Mouse (Mus musculus) hindbrain, postnatal 0 days (tissue): ENCODE measurements around the gene Aatk. TPM values are rescaled to one million over a fixed set of nuclear protein-coding genes. Genes with fewer than 3 reads are reported as not detected.

ENCODE experiments used
- ATAC-seq: fragments of 200-750 bp; cut with Nextera tagmentation; 2 replicates; pipeline ENCODE4 v1.8.0; 2017; ENCODE audit warnings: mild to moderate bottlenecking, moderate TSS enrichment, moderate library complexity
- DNase-seq: peaks from one replicate; pipeline ENCODE4 v3.0.0-alpha.2; 2015; ENCODE audit warnings: low spot score
- H3K27ac ChIP-seq: fragments of 300-500 bp; sonication (generic); 2 replicates; pipeline ENCODE4 v1.5.1; 2014; ENCODE audit warnings: mild to moderate bottlenecking
- H3K27me3 ChIP-seq: fragments of 300-500 bp; sonication (generic); 2 replicates; pipeline ENCODE4 v1.6.1; 2014; ENCODE audit warnings: low read length, mixed read lengths; ENCODE audit not compliant: insufficient read depth
- H3K36me3 ChIP-seq: fragments of 300-500 bp; sonication (generic); 2 replicates; pipeline ENCODE4 v1.6.1; 2014; ENCODE audit warnings: low read length, mixed read lengths; ENCODE audit not compliant: insufficient read depth
- H3K4me1 ChIP-seq: fragments of 300-500 bp; sonication (generic); 2 replicates; pipeline ENCODE4 v1.6.1; 2014; ENCODE audit warnings: antibody characterized with exemption, low read length, mixed read lengths; ENCODE audit not compliant: insufficient read depth
- H3K4me2 ChIP-seq: fragments of 300-500 bp; sonication (generic); 2 replicates; pipeline ENCODE4 v1.6.1; 2014; ENCODE audit warnings: low read depth, mild to moderate bottlenecking, low read length, moderate library complexity, mixed read lengths
- H3K4me3 ChIP-seq: fragments of 300-500 bp; sonication (generic); 2 replicates; pipeline ENCODE4 v1.5.1; 2014; ENCODE audit warnings: low read length
- H3K9ac ChIP-seq: fragments of 300-500 bp; sonication (generic); replicated peaks from 2 replicates; pipeline ENCODE4 v1.6.1; 2014; ENCODE audit warnings: mild to moderate bottlenecking, low read length, moderate library complexity, mixed read lengths
- H3K9me3 ChIP-seq: fragments of 300-500 bp; sonication (generic); 2 replicates; pipeline ENCODE4 v1.6.1; 2016; ENCODE audit warnings: low read length, mixed read lengths
- CTCF ChIP-seq: IDR thresholded peaks from 2 replicates; pipeline ENCODE4 v1.5.1; 2016; ENCODE audit warnings: antibody characterized with exemption, control low read depth, low read depth
- WGBS: fragments of 180-500 bp; shearing (Covaris S2); extraction: QIAGEN DNeasy Blood & Tissue Kit; methylation state at CpG from one replicate; pipeline ENCODE4 v1.1.7; 2014; 5-methylcytosine and 5-hydroxymethylcytosine counted together
- polyA plus RNA-seq: library from polyadenylated mRNA; unstranded; fragments of >200 nt; fragmentation: Nextera tagmentation; extraction: Ambion mirVana; gene quantifications from 2 replicates; pipeline ENCODE4 v1.2.1, GENCODE M21; 2015
- total RNA-seq: library from RNA; depleted of rRNA; stranded (reverse); fragments of >200 nt; gene quantifications from 2 replicates; pipeline ENCODE4 v1.2.3, GENCODE M21; 2014

Gene Aatk
- total and polyA plus RNA-seq, 2 experiments from 2014 or later = 35.5 to 161 TPM

DNA sequence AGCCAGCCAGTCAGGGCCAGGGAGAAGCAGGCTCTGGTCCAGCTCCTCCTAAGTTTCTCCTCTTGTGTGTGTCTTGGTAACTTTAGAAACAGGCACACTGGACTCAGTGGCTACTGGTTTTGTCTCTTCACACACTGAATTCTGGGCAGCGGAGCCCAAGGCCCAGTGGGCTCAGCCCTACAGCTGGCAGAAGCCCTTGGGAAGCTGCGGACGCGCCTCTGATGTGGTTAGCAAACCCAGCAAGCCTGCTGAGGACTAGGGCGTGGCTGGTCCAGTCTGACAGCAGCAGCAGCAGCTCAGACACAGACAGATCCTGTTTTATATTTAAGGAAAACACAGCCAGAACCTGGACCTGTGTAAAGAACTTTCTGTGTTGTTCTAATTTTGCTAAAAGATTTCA is 44.9 kb downstream of the Aatk start:
- DNase-seq (no peak), ATAC-seq (no peak)
- Histone ChIP-seq H3K4me1 (no peaks in the 10 kb centered on the region), H3K27me3 (no peaks in the 10 kb centered on the region), H3K9me3 (no peaks in the 10 kb centered on the region), H3K36me3 (peaks cover 17% of the 10 kb centered on the region; the same call in 1 of the 2 replicates), H3K4me2 (no peak overlapping the region), H3K27ac (no peak overlapping the region), H3K9ac (no peak overlapping the region), H3K4me3 (no peak overlapping the region)
- TF ChIP-seq CTCF = no peak
- WGBS = 68% methylated on average over 5 of the region's 5 CpGs

DNA sequence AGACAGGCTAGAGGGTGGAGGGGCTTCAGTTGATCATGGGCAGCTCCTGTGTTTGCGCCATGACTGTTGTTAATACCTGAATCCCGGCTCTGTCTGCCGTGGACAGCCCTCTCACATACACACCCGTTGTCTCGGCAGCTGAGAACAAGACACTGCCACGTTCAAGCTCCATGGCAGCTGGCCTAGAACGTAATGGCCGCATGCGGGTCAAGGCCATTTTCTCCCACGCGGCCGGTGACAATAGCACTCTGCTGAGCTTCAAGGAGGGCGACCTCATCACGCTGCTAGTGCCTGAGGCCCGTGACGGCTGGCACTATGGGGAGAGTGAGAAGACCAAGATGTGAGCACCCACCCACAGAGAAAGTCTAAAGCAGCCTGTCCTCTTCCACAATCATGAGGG is 49.6 kb downstream of the Aatk start:
- TF ChIP-seq CTCF = no peak
- Histone ChIP-seq H3K36me3 (peaks cover 34% of the 10 kb centered on the region), H3K4me2 (no peak overlapping the region), H3K27me3 (no peaks in the 10 kb centered on the region), H3K9me3 (no peaks in the 10 kb centered on the region), H3K4me3 (no peak overlapping the region), H3K27ac (no peak overlapping the region), H3K9ac (no peak overlapping the region), H3K4me1 (no peaks in the 10 kb centered on the region)
- WGBS = 63% methylated on average over 16 of the region's 16 CpGs
- ATAC-seq (no peak), DNase-seq (no peak)

DNA sequence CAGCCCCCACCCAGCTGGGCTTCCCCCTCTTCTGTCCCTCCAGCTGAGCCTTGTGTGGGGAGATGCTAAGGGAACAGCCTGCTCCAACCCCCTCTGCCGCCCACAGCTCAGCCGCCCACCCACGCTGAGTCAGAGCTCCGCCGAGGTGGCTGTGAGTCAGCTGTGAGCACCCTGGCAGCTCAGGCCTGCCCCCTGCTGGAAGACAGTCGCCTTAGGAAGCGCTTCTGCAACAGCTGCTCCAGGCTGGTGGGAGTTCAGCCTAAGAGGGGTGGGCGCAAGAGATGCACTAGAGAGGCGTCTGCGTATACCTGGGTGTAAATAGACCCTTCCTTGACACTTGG is 55.7 kb downstream of the Aatk start:
- peaks cover 20% of the 10 kb centered on the region for H3K36me3 ChIP-seq
- no peaks in the 10 kb centered on the region for H3K27me3 ChIP-seq
- H3K27ac ChIP-seq = peak overlapping the region; percentile 32; the same call in 1 of the 2 replicates
- peak; percentile 87 for ATAC-seq
- 13% methylated on average over 10 of the region's 10 CpGs for WGBS
- H3K4me3 ChIP-seq = no peak overlapping the region
- peaks cover 30% of the 10 kb centered on the region for H3K4me1 ChIP-seq
- peak; percentile 99 for TF ChIP-seq CTCF
- H3K9ac ChIP-seq = no peak overlapping the region
- no peaks in the 10 kb centered on the region for H3K9me3 ChIP-seq
- no peak overlapping the region for H3K4me2 ChIP-seq
- DNase-seq = peak; percentile 95

DNA sequence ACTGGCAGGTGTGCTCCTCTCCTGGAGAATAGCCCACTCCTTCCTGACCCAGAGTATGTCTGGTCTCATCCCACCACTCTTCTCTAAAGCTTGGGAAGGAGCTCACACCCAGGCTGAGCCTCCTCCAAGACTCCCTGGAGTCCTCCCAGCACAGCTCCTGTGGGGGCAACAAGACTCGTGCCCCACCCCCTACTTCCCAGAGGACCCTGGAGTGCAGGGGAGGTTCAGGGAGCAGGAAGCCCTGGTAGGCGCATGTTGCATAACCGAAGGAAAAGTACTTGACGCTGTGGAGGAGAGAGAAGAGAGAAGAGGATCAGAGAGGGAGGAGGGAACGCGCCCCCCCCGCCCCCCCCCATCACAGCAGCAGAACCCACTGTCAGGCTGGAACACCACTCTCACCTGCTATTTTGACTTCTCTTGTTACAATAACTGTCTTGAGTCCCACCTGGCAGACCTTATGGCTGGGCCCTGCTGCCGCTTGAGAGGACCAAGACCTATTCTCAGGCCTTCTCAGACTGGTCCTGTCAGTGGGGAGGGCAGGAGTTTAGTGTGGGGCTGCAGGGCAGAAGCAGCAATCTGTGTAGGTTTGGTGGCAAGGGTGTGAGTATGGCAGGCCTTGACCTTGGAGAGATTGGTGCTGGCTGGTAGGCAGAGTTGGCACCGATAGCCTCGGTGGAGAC is 56.2 kb downstream of the Aatk start:
- TF ChIP-seq CTCF = no peak
- peak overlapping the region; percentile 32; the same call in 1 of the 2 replicates for H3K27ac ChIP-seq
- no peak overlapping the region for H3K9ac ChIP-seq
- no peak overlapping the region for H3K4me3 ChIP-seq
- peaks cover 30% of the 10 kb centered on the region for H3K4me1 ChIP-seq
- 56% methylated on average over 10 of the region's 10 CpGs for WGBS
- H3K4me2 ChIP-seq = no peak overlapping the region
- H3K27me3 ChIP-seq = no peaks in the 10 kb centered on the region
- DNase-seq (no peak), ATAC-seq (no peak)
- H3K36me3 ChIP-seq = peaks cover 15% of the 10 kb centered on the region
- no peaks in the 10 kb centered on the region for H3K9me3 ChIP-seq

DNA sequence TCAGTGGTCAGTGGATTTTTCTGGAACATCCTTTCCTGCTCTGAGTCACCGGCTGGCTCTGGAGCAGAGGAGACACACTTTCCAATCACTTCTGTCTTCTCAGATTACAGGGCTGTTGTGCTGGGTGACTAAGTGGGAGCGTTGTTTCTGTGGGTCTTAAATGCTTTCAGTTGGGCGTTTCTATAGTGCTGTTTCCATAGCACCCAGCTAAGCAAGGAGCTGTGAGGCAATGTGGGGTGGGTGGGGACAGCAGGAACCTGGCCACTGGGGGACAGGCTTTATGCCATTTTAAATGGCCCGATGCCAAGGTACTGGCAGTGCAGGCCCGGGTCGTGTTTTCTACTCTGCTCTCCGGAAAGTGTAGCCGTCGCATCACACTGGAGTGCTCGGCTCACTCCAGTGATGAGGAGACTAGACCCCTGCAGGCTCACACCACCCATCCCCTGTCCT is 57.8 kb downstream of the Aatk start:
- 16% methylated on average over 10 of the region's 10 CpGs for WGBS
- peaks cover 7% of the 10 kb centered on the region for H3K36me3 ChIP-seq
- TF ChIP-seq CTCF = 0 out of 2 replicates have a peak, but pooled peaks have one; percentile 17
- no peak overlapping the region for H3K4me3 ChIP-seq
- H3K9me3 ChIP-seq = no peaks in the 10 kb centered on the region
- H3K9ac ChIP-seq = no peak overlapping the region
- ATAC-seq (peak; percentile 70), DNase-seq (peak; percentile 74)
- no peak overlapping the region for H3K4me2 ChIP-seq
- peak overlapping the region; percentile 56 for H3K27ac ChIP-seq
- H3K4me1 ChIP-seq = peaks cover 30% of the 10 kb centered on the region
- no peaks in the 10 kb centered on the region for H3K27me3 ChIP-seq

DNA sequence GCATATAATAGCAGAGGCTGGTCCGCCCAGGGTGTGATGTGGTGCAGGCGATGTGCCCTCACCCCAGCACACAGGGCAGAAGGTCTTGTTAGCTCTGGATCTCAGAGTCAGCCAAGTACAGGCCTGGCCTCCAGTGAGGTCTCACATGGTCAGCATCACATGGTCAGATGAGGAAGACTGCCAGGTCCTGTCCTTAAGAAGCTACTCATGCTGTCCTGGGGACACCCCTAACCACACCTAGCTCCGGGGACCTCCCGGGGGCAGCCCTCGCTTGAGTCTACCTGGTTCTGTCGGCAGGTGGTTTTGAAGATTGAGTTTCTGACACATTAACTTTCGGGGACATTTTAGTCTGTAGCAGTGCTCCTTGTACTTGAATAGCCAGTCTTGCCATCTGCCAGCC is 58.6 kb downstream of the Aatk start:
- H3K27ac ChIP-seq = peak overlapping the region; percentile 56; the same call in 1 of the 2 replicates
- no peak overlapping the region for H3K9ac ChIP-seq
- ATAC-seq (no peak), DNase-seq (no peak)
- WGBS = 72% methylated on average over 7 of the region's 7 CpGs
- TF ChIP-seq CTCF = no peak
- no peak overlapping the region for H3K4me3 ChIP-seq
- H3K4me1 ChIP-seq = peaks cover 30% of the 10 kb centered on the region
- no peaks in the 10 kb centered on the region for H3K27me3 ChIP-seq
- H3K36me3 ChIP-seq = peaks cover 8% of the 10 kb centered on the region; the same call in 1 of the 2 replicates
- H3K4me2 ChIP-seq = no peak overlapping the region
- no peaks in the 10 kb centered on the region for H3K9me3 ChIP-seq

DNA sequence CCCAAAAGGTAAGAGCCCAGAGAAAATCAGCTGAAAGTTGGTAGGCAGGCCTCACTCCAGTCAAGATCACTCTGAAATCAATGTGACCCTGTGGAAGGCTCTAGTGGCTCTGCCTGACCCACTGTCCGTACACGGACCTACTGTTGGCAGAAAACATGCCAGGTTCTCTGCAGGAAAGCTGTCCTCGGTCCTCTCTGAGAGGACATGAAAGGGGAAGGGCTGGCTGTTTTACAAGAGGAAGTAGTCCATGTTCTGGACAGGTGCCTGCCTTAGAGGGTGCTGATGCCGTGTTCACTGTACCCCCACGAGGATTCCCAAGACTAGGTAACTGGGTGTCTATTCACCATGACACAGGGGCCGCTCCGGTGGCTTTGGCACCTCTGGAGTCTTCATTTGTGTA is 59.1 kb downstream of the Aatk start:
- WGBS = 61% methylated on average over 7 of the region's 7 CpGs
- H3K9me3 ChIP-seq = no peaks in the 10 kb centered on the region
- DNase-seq (no peak), ATAC-seq (no peak)
- no peak overlapping the region for H3K4me3 ChIP-seq
- H3K9ac ChIP-seq = no peak overlapping the region
- H3K4me2 ChIP-seq = no peak overlapping the region
- H3K36me3 ChIP-seq = peaks cover 8% of the 10 kb centered on the region; the same call in 1 of the 2 replicates
- peak overlapping the region; percentile 56; the same call in 1 of the 2 replicates for H3K27ac ChIP-seq
- no peak for TF ChIP-seq CTCF
- H3K4me1 ChIP-seq = peaks cover 30% of the 10 kb centered on the region
- H3K27me3 ChIP-seq = no peaks in the 10 kb centered on the region
